8 mouse cellular contexts compared by ENCODE assay signal in genomic region chr17:85089011-85089410, GRCm38 (mm10). TPM values are rescaled to one million over a fixed set of nuclear protein-coding genes. Genes with fewer than 3 reads are reported as not detected.
DNase-seq lines count a peak whose midpoint lies in the region; ATAC-seq and TF ChIP-seq lines count a peak whose summit lies in the region.

No protein-coding gene starts in this region.

- no peak for TF ChIP-seq EP300 in stomach, postnatal 0 days (optimal IDR thresholded peaks at IDR 0.05)

- H3K9ac ChIP-seq in forebrain, embryonic 11.5 days (ENCODE audit: low read length): no peak overlapping the region; the same call in 1 of the 2 replicates
- H3K9ac ChIP-seq in limb, embryonic 13.5 days: no peak overlapping the region
- H3K9ac ChIP-seq in stomach, postnatal 0 days (ENCODE audit: low read length): no peak overlapping the region

- peak; percentile 87 for DNase-seq in heart, adult 11 months
- no peak for DNase-seq in heart, postnatal 36 days
- DNase-seq in forebrain, embryonic 11.5 days (ENCODE audit: low spot score): no peak
- no peak for DNase-seq in stomach, postnatal 0 days (ENCODE audit: low spot score)
- no peak for DNase-seq in ovary, adult 18-20 months (ENCODE audit: low spot score)
- no peak for DNase-seq in left cerebral cortex, adult 18-20 months (ENCODE audit: low spot score in 2 of 2)

- H3K36me3 ChIP-seq in E14TG2a.4 (ENCODE audit: insufficient read depth, low read length): no peaks in the 10 kb centered on the region
- no peaks in the 10 kb centered on the region for H3K36me3 ChIP-seq in forebrain, embryonic 11.5 days (ENCODE audit: control insufficient read depth, insufficient read depth, low read length)
- no peaks in the 10 kb centered on the region for H3K36me3 ChIP-seq in limb, embryonic 13.5 days
- H3K36me3 ChIP-seq in stomach, postnatal 0 days (ENCODE audit: control insufficient read depth, insufficient read depth, low read length): no peaks in the 10 kb centered on the region

- H3K27ac ChIP-seq in forebrain, embryonic 11.5 days (ENCODE audit: low read depth, low read length): no peak overlapping the region
- H3K27ac ChIP-seq in limb, embryonic 13.5 days: no peak overlapping the region
- no peak overlapping the region for H3K27ac ChIP-seq in stomach, postnatal 0 days (replicated peaks)

- WGBS in forebrain, embryonic 11.5 days: 45% methylated on average over 6 of the region's 6 CpGs
- 53% methylated on average over 6 of the region's 6 CpGs for WGBS in limb, embryonic 13.5 days
- 41% methylated on average over 6 of the region's 6 CpGs for WGBS in stomach, postnatal 0 days

- H3K4me1 ChIP-seq in E14TG2a.4 (replicated peaks; ENCODE audit: low read depth, low read length): peaks cover 27% of the 10 kb centered on the region
- H3K4me1 ChIP-seq in forebrain, embryonic 11.5 days (replicated peaks; ENCODE audit: control insufficient read depth, insufficient read depth, low read length): no peaks in the 10 kb centered on the region; the same call in 1 of the 2 replicates
- peaks cover 12% of the 10 kb centered on the region for H3K4me1 ChIP-seq in limb, embryonic 13.5 days
- no peaks in the 10 kb centered on the region for H3K4me1 ChIP-seq in stomach, postnatal 0 days (replicated peaks; ENCODE audit: control insufficient read depth, insufficient read depth)

- peak overlapping the region; percentile 82; the same call in 1 of the 2 replicates for H3K4me2 ChIP-seq in forebrain, embryonic 11.5 days (ENCODE audit: low read depth, low read length, severe bottlenecking)
- H3K4me2 ChIP-seq in limb, embryonic 13.5 days (replicated peaks): peak overlapping the region; percentile 83
- peak overlapping the region; percentile 86; the same call in 1 of the 2 replicates for H3K4me2 ChIP-seq in stomach, postnatal 0 days (replicated peaks; ENCODE audit: low read depth)

- intact Hi-C loops in heart, postnatal 36 days (cut with DNase I): loop anchor here (5.0 kb wide), 1 partner anchor 212 kb away; no protein-coding TSS in a partner anchor

- no peak for TF ChIP-seq CTCF in E14TG2a.4 (conservative IDR thresholded peaks at IDR 0.05; ENCODE audit: low read length)
- no peak for TF ChIP-seq CTCF in stomach, postnatal 0 days (IDR thresholded peaks at IDR 0.05; ENCODE audit: low read depth)

- no peaks in the 10 kb centered on the region for H3K9me3 ChIP-seq in E14TG2a.4 (ENCODE audit: low read length)
- H3K9me3 ChIP-seq in forebrain, embryonic 11.5 days (ENCODE audit: control insufficient read depth, low read length): no peaks in the 10 kb centered on the region
- no peaks in the 10 kb centered on the region for H3K9me3 ChIP-seq in limb, embryonic 13.5 days
- H3K9me3 ChIP-seq in stomach, postnatal 0 days (ENCODE audit: control insufficient read depth, low read length): no peaks in the 10 kb centered on the region

- ATAC-seq in forebrain, embryonic 11.5 days (replicated peaks; ENCODE audit: low FRiP score): no peak
- no peak for ATAC-seq in limb, embryonic 13.5 days (ENCODE audit: low FRiP score, low read depth)
- ATAC-seq in stomach, postnatal 0 days (ENCODE audit: low FRiP score, low TSS enrichment): no peak

- no peaks in the 10 kb centered on the region for H3K27me3 ChIP-seq in E14TG2a.4 (ENCODE audit: insufficient read depth, low read length)
- H3K27me3 ChIP-seq in forebrain, embryonic 11.5 days (ENCODE audit: control insufficient read depth, insufficient read depth, low read length): no peaks in the 10 kb centered on the region
- H3K27me3 ChIP-seq in limb, embryonic 13.5 days: no peaks in the 10 kb centered on the region
- H3K27me3 ChIP-seq in stomach, postnatal 0 days (ENCODE audit: control insufficient read depth, insufficient read depth, low read length): no peaks in the 10 kb centered on the region

- H3K4me3 ChIP-seq in E14TG2a.4 (replicated peaks; ENCODE audit: low read length): peak overlapping the region; percentile 99
- peak overlapping the region; percentile 61; the same call in 1 of the 2 replicates for H3K4me3 ChIP-seq in forebrain, embryonic 11.5 days (ENCODE audit: low read depth, low read length)
- peak overlapping the region; percentile 91 for H3K4me3 ChIP-seq in limb, embryonic 13.5 days
- peak overlapping the region; percentile 88; the same call in 1 of the 2 replicates for H3K4me3 ChIP-seq in stomach, postnatal 0 days (ENCODE audit: low read depth, low read length)

RNA-seq across cellular contexts. Expression of gene Prepl, which starts 1.0 kb away (rescaled TPM):
- total RNA-seq in heart, postnatal 36 days (2021): 100 to 1,000 TPM; 142 TPM
- polyA plus RNA-seq in forebrain, embryonic 11.5 days (2014; fragmentation: Nextera tagmentation; extraction: Ambion mirVana): 45.2 and 46.4 TPM in 2 replicates
- 25.8 and 29.6 TPM in 2 replicates for polyA plus RNA-seq in limb, embryonic 13.5 days (2015; fragmentation: Nextera tagmentation; extraction: Ambion mirVana)
- polyA plus RNA-seq in stomach, postnatal 0 days (2015; fragmentation: Nextera tagmentation; extraction: Ambion mirVana): 15.5 and 15.7 TPM in 2 replicates
- 100 to 1,000 TPM; 397 to 410 TPM for total RNA-seq in left cerebral cortex, adult 18-20 months (2021)

RNA-seq across cellular contexts. Expression of gene Camkmt, which starts 1.3 kb away (rescaled TPM):
- 1 to 10 TPM; 3.0 to 3.4 TPM for total RNA-seq in heart, postnatal 36 days (2021)
- 14.6 and 15.9 TPM in 2 replicates for polyA plus RNA-seq in forebrain, embryonic 11.5 days (2014; fragmentation: Nextera tagmentation; extraction: Ambion mirVana)
- polyA plus RNA-seq in limb, embryonic 13.5 days (2015; fragmentation: Nextera tagmentation; extraction: Ambion mirVana): 13.8 and 15.7 TPM in 2 replicates
- polyA plus RNA-seq in stomach, postnatal 0 days (2015; fragmentation: Nextera tagmentation; extraction: Ambion mirVana): 8.0 and 8.3 TPM in 2 replicates
- total RNA-seq in left cerebral cortex, adult 18-20 months (2021): 10 to 100 TPM; 10.9 to 12.3 TPM
